10 mouse cellular contexts compared by ENCODE assay signal in the genomic region with DNA sequence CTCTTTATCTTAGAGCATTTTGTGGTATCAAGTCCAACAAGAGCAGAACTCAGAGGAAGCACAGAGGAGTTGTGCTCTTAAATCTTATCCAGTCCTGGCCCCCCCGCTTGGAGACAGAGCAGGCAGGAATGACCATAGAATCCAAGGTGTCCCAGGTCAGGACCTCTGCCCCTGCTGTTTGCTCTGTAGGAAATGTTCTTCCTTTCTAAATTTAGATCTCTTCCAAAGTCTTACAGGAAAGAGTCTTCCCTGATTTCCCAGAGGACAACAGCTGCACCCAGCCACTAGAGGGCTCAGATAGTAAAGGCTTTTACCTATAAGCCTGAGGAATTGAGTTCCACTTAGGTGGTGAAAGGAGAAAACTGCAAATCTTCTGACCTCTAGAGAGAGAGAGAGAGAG. TPM values are rescaled to one million over a fixed set of nuclear protein-coding genes. Genes with fewer than 3 reads are reported as not detected.
A peak's percentile ranks its signal among the peaks of the same experiment; 100 is the strongest.
DNase-seq lines count a peak whose midpoint lies in the region; ATAC-seq and TF ChIP-seq lines count a peak whose summit lies in the region.
"Had no signal": no experiment of that assay in that cellular context is flagged by ENCODE, and none has a peak within 500 bp of the region (broad histone marks: within the 10 kb centered on the region; RNA-seq: fewer than 3 reads in every experiment).

No protein-coding gene starts in this region.

- no peaks in the 10 kb centered on the region for H3K27me3 ChIP-seq in kidney, adult 2 months (replicated peaks; ENCODE audit: control insufficient read depth, insufficient read depth, low read length)
- no peaks in the 10 kb centered on the region for H3K27me3 ChIP-seq in kidney, embryonic 14.5 days (ENCODE audit: control insufficient read depth, insufficient read depth, low read length)
- no peaks in the 10 kb centered on the region for H3K27me3 ChIP-seq in lung, embryonic 14.5 days (ENCODE audit: insufficient read depth, low read length)
- H3K27me3 ChIP-seq: megakaryocyte, embryonic 14.5 days; stomach, embryonic 15.5 days had no signal

- no peaks in the 10 kb centered on the region for H3K36me3 ChIP-seq in kidney, adult 2 months (ENCODE audit: control insufficient read depth, insufficient read depth, low read length)
- H3K36me3 ChIP-seq in kidney, embryonic 14.5 days (ENCODE audit: control insufficient read depth, insufficient read depth, low read length), result no peaks in the 10 kb centered on the region
- H3K36me3 ChIP-seq in lung, embryonic 14.5 days (ENCODE audit: insufficient read depth), result no peaks in the 10 kb centered on the region
- H3K36me3 ChIP-seq: stomach, embryonic 15.5 days had no signal

- no peaks in the 10 kb centered on the region for H3K9me3 ChIP-seq in kidney, embryonic 14.5 days (ENCODE audit: control insufficient read depth, low read length)
- H3K9me3 ChIP-seq in lung, embryonic 14.5 days (ENCODE audit: low read depth, low read length), result no peaks in the 10 kb centered on the region
- H3K9me3 ChIP-seq: megakaryocyte, embryonic 14.5 days; stomach, embryonic 15.5 days had no signal

- TF ChIP-seq CTCF in kidney, adult 2 months (conservative IDR thresholded peaks at IDR 0.05; ENCODE audit: insufficient read depth, insufficient read length, low read depth, low read length), result 0 out of 2 replicates have a peak, but pooled peaks have one; percentile 31
- peak; percentile 57 for TF ChIP-seq CTCF in lung, embryonic 14.5 days (IDR thresholded peaks at IDR 0.05; ENCODE audit: low read depth)

- peak; percentile 79 for DNase-seq in kidney, adult 2 months
- peak; percentile 69 for DNase-seq in MN1 (ENCODE audit: low spot score)
- peak; percentile 59 for DNase-seq in brain, adult 2 months (ENCODE audit: low read depth, low spot score)
- peak; percentile 60 for DNase-seq in lung, embryonic 14.5 days
- no peak for DNase-seq in urinary bladder, adult 18-20 months (ENCODE audit: low spot score in 2 of 2)
- DNase-seq in urinary bladder, postnatal 25 days (ENCODE audit: low spot score), result no peak
- DNase-seq in layer of hippocampus, adult 9-11 months, result no peak

- ATAC-seq in kidney, embryonic 14.5 days (ENCODE audit: low FRiP score, low TSS enrichment), result no peak
- ATAC-seq in lung, embryonic 14.5 days (ENCODE audit: insufficient read depth), result no peak

- 19% methylated on average over 1 of the region's 1 CpGs for WGBS in kidney, adult 2 months
- WGBS in kidney, embryonic 14.5 days, result 38% methylated on average over 1 of the region's 1 CpGs
- WGBS in lung, embryonic 14.5 days, result 24% methylated on average over 1 of the region's 1 CpGs

- H3K9ac ChIP-seq in kidney, embryonic 14.5 days (ENCODE audit: low read depth, low read length), result no peak overlapping the region
- H3K9ac ChIP-seq in lung, embryonic 14.5 days, result no peak overlapping the region
- H3K9ac ChIP-seq: stomach, embryonic 15.5 days had no signal

- H3K27ac ChIP-seq in kidney, adult 2 months (ENCODE audit: insufficient read depth, low read depth, low read length), result no peak overlapping the region
- no peak overlapping the region for H3K27ac ChIP-seq in kidney, embryonic 14.5 days (ENCODE audit: low read depth, low read length)
- no peak overlapping the region for H3K27ac ChIP-seq in lung, embryonic 14.5 days (ENCODE audit: low read depth)
- H3K27ac ChIP-seq: stomach, embryonic 15.5 days had no signal

- H3K4me3 ChIP-seq in kidney, adult 2 months (ENCODE audit: insufficient read depth, low read depth, low read length), result no peak overlapping the region
- no peak overlapping the region for H3K4me3 ChIP-seq in kidney, embryonic 14.5 days (ENCODE audit: low read length)
- H3K4me3 ChIP-seq in lung, embryonic 14.5 days (ENCODE audit: low read depth, low read length), result no peak overlapping the region
- H3K4me3 ChIP-seq: stomach, embryonic 15.5 days had no signal

- H3K4me1 ChIP-seq in kidney, adult 2 months (ENCODE audit: control insufficient read depth, insufficient read depth, low read length), result no peaks in the 10 kb centered on the region
- H3K4me1 ChIP-seq in kidney, embryonic 14.5 days (ENCODE audit: control insufficient read depth, insufficient read depth, low read length), result no peaks in the 10 kb centered on the region
- H3K4me1 ChIP-seq in lung, embryonic 14.5 days (ENCODE audit: insufficient read depth), result no peaks in the 10 kb centered on the region

- no peak overlapping the region for H3K4me2 ChIP-seq in kidney, embryonic 14.5 days (replicated peaks; ENCODE audit: low read depth, low read length)
- H3K4me2 ChIP-seq in lung, embryonic 14.5 days, result no peak overlapping the region

- TF ChIP-seq POLR2A in kidney, adult 2 months (IDR thresholded peaks at IDR 0.05; ENCODE audit: low read depth, low read length), result no peak

RNA-seq across cellular contexts. Expression of gene Pdp2, which starts 21.7 kb away (rescaled TPM):
- 25.7 and 29.2 TPM in 2 replicates for polyA plus RNA-seq in kidney, adult 2 months (2012; rRNA removed)
- 15.1 and 18.7 TPM in 2 replicates for polyA plus RNA-seq in kidney, embryonic 14.5 days (2014; fragmentation: Nextera tagmentation; extraction: Ambion mirVana)
- polyA plus RNA-seq in lung, embryonic 14.5 days (2014; fragmentation: Nextera tagmentation; extraction: Ambion mirVana), result 10.3 and 11.0 TPM in 2 replicates

RNA-seq across cellular contexts. Expression of gene Car7, which starts 35.1 kb away (rescaled TPM):
- polyA plus RNA-seq in kidney, adult 2 months (2012; rRNA removed), result 7.5 and 8.0 TPM in 2 replicates
- 1.3 and 1.8 TPM in 2 replicates for polyA plus RNA-seq in kidney, embryonic 14.5 days (2014; fragmentation: Nextera tagmentation; extraction: Ambion mirVana)
- polyA plus RNA-seq in lung, embryonic 14.5 days (2014; fragmentation: Nextera tagmentation; extraction: Ambion mirVana), result 0.32 and 0.45 TPM in 2 replicates

RNA-seq across cellular contexts. Expression of gene Nae1, which starts 35.1 kb away (rescaled TPM):
- polyA plus RNA-seq in kidney, adult 2 months (2012; rRNA removed), result 9.7 and 12.7 TPM in 2 replicates
- polyA plus RNA-seq in kidney, embryonic 14.5 days (2014; fragmentation: Nextera tagmentation; extraction: Ambion mirVana), result 123 and 129 TPM in 2 replicates
- 97.2 and 98.1 TPM in 2 replicates for polyA plus RNA-seq in lung, embryonic 14.5 days (2014; fragmentation: Nextera tagmentation; extraction: Ambion mirVana)

RNA-seq across cellular contexts. Expression of gene Cdh16, which starts 54.6 kb away (rescaled TPM):
- 1,103 and 1,106 TPM in 2 replicates for polyA plus RNA-seq in kidney, adult 2 months (2012; rRNA removed)
- polyA plus RNA-seq in kidney, embryonic 14.5 days (2014; fragmentation: Nextera tagmentation; extraction: Ambion mirVana), result 166 and 200 TPM in 2 replicates
- polyA plus RNA-seq in lung, embryonic 14.5 days (2014; fragmentation: Nextera tagmentation; extraction: Ambion mirVana), result 32.2 and 33.7 TPM in 2 replicates

RNA-seq across cellular contexts. Expression of gene Terb1, which starts 59.8 kb away (rescaled TPM):
- 0.05 TPM in 1 of 2 replicates, not detected in the other for polyA plus RNA-seq in kidney, adult 2 months (2012; rRNA removed)
- 0.33 and 0.79 TPM in 2 replicates for polyA plus RNA-seq in kidney, embryonic 14.5 days (2014; fragmentation: Nextera tagmentation; extraction: Ambion mirVana)
- 0.14 and 0.18 TPM in 2 replicates for polyA plus RNA-seq in lung, embryonic 14.5 days (2014; fragmentation: Nextera tagmentation; extraction: Ambion mirVana)

Comparison
In these comparisons a context has a peak if more than half of its experiments do, and no peak if none do; other contexts are left out.
1. DNase-seq: peak in kidney, adult 2 months (single experiment), MN1 (single experiment), brain, adult 2 months (single experiment) and lung, embryonic 14.5 days (single experiment); none in urinary bladder, adult 18-20 months (0 of 2), urinary bladder, postnatal 25 days (single experiment) and layer of hippocampus, adult 9-11 months (single experiment).